Mouse (Mus musculus): ENCODE results near the gene Abca12. TPM values are rescaled to one million over a fixed set of nuclear protein-coding genes. Genes with fewer than 3 reads are reported as not detected.

Gene Abca12
- polyA plus RNA-seq, 1 experiment from 2014 or later: 8.3 TPM

GRCm38 (mm10) chr1:71239586-71239985, 175.1 kb downstream of the Abca12 start:
- Histone ChIP-seq H3K9me3 (ENCODE audit: control insufficient read depth, low read length) (no peaks in the 10 kb centered on the region), H3K4me2 (replicated peaks; ENCODE audit: low read depth) (no peak overlapping the region), H3K27ac (replicated peaks) (no peak overlapping the region), H3K4me1 (replicated peaks; ENCODE audit: control insufficient read depth, insufficient read depth) (no peaks in the 10 kb centered on the region), H3K36me3 (ENCODE audit: control insufficient read depth, insufficient read depth, low read length) (no peaks in the 10 kb centered on the region), H3K27me3 (ENCODE audit: control insufficient read depth, insufficient read depth, low read length) (no peaks in the 10 kb centered on the region), H3K4me3 (ENCODE audit: low read depth, low read length) (no peak overlapping the region), H3K9ac (ENCODE audit: low read length) (no peak overlapping the region)
- ATAC-seq (ENCODE audit: low FRiP score, low TSS enrichment) (no peak), DNase-seq (ENCODE audit: low spot score) (no peak)
- no peak for TF ChIP-seq EP300 (optimal IDR thresholded peaks at IDR 0.05)
- WGBS: 82% methylated on average over 4 of the region's 4 CpGs

- DNase-seq (ENCODE audit: low spot score) (no peak), ATAC-seq (ENCODE audit: low FRiP score, low TSS enrichment) (no peak)
- Histone ChIP-seq H3K9me3 (ENCODE audit: control insufficient read depth, low read length) (no peaks in the 10 kb centered on the region), H3K4me2 (replicated peaks; ENCODE audit: low read depth) (no peak overlapping the region), H3K27me3 (ENCODE audit: control insufficient read depth, insufficient read depth, low read length) (no peaks in the 10 kb centered on the region), H3K36me3 (ENCODE audit: control insufficient read depth, insufficient read depth, low read length) (no peaks in the 10 kb centered on the region), H3K4me3 (ENCODE audit: low read depth, low read length) (no peak overlapping the region), H3K4me1 (replicated peaks; ENCODE audit: control insufficient read depth, insufficient read depth) (no peaks in the 10 kb centered on the region), H3K9ac (ENCODE audit: low read length) (no peak overlapping the region), H3K27ac (replicated peaks) (no peak overlapping the region)
- no peak for TF ChIP-seq EP300 (optimal IDR thresholded peaks at IDR 0.05)
- no peak for TF ChIP-seq CTCF (IDR thresholded peaks at IDR 0.05; ENCODE audit: low read depth)
- WGBS: 87% methylated on average over 3 of the region's 3 CpGs
These were observed 179.4 kb downstream of the Abca12 start for GRCm38 (mm10) chr1:71235335-71235734.

GRCm38 (mm10) chr1:71231211-71231610, 183.5 kb downstream of the Abca12 start:
- H3K36me3 ChIP-seq (ENCODE audit: control insufficient read depth, insufficient read depth, low read length): no peaks in the 10 kb centered on the region
- no peak overlapping the region for H3K4me2 ChIP-seq (replicated peaks; ENCODE audit: low read depth)
- no peaks in the 10 kb centered on the region for H3K27me3 ChIP-seq (ENCODE audit: control insufficient read depth, insufficient read depth, low read length)
- DNase-seq (ENCODE audit: low spot score) (no peak), ATAC-seq (ENCODE audit: low FRiP score, low TSS enrichment) (no peak)
- WGBS: 77% methylated on average over 2 of the region's 2 CpGs
- no peaks in the 10 kb centered on the region for H3K9me3 ChIP-seq (ENCODE audit: control insufficient read depth, low read length)
- no peak overlapping the region for H3K4me3 ChIP-seq (ENCODE audit: low read depth, low read length)
- H3K9ac ChIP-seq (ENCODE audit: low read length): no peak overlapping the region
- H3K4me1 ChIP-seq (replicated peaks; ENCODE audit: control insufficient read depth, insufficient read depth): no peaks in the 10 kb centered on the region
- no peak overlapping the region for H3K27ac ChIP-seq (replicated peaks)
- TF ChIP-seq EP300 (optimal IDR thresholded peaks at IDR 0.05): no peak
- TF ChIP-seq CTCF (IDR thresholded peaks at IDR 0.05; ENCODE audit: low read depth): no peak

GRCm38 (mm10) chr1:71203581-71203980, 211.1 kb downstream of the Abca12 start:
- Histone ChIP-seq H3K4me3 (ENCODE audit: low read depth, low read length) (no peak overlapping the region), H3K27me3 (ENCODE audit: control insufficient read depth, insufficient read depth, low read length) (no peaks in the 10 kb centered on the region), H3K36me3 (ENCODE audit: control insufficient read depth, insufficient read depth, low read length) (no peaks in the 10 kb centered on the region), H3K4me1 (replicated peaks; ENCODE audit: control insufficient read depth, insufficient read depth) (no peaks in the 10 kb centered on the region), H3K9me3 (ENCODE audit: control insufficient read depth, low read length) (no peaks in the 10 kb centered on the region; the same call in 1 of the 2 replicates), H3K27ac (replicated peaks) (no peak overlapping the region), H3K9ac (ENCODE audit: low read length) (no peak overlapping the region), H3K4me2 (replicated peaks; ENCODE audit: low read depth) (no peak overlapping the region)
- no peak for TF ChIP-seq CTCF (IDR thresholded peaks at IDR 0.05; ENCODE audit: low read depth)
- TF ChIP-seq EP300 (optimal IDR thresholded peaks at IDR 0.05): no peak
- no peak for DNase-seq (ENCODE audit: low spot score)
- 36% methylated on average over 4 of the region's 4 CpGs for WGBS
- no peak for ATAC-seq (ENCODE audit: low FRiP score, low TSS enrichment)

- no peak overlapping the region for H3K4me3 ChIP-seq (ENCODE audit: low read depth, low read length)
- no peaks in the 10 kb centered on the region for H3K4me1 ChIP-seq (replicated peaks; ENCODE audit: control insufficient read depth, insufficient read depth)
- no peak overlapping the region for H3K27ac ChIP-seq (replicated peaks)
- H3K9me3 ChIP-seq (ENCODE audit: control insufficient read depth, low read length): no peaks in the 10 kb centered on the region; the same call in 1 of the 2 replicates
- no peaks in the 10 kb centered on the region for H3K27me3 ChIP-seq (ENCODE audit: control insufficient read depth, insufficient read depth, low read length)
- WGBS: 85% methylated on average over 6 of the region's 6 CpGs
- ATAC-seq (ENCODE audit: low FRiP score, low TSS enrichment): no peak
- no peak overlapping the region for H3K9ac ChIP-seq (ENCODE audit: low read length)
- no peaks in the 10 kb centered on the region for H3K36me3 ChIP-seq (ENCODE audit: control insufficient read depth, insufficient read depth, low read length)
- H3K4me2 ChIP-seq (replicated peaks; ENCODE audit: low read depth): no peak overlapping the region
- TF ChIP-seq CTCF (IDR thresholded peaks at IDR 0.05; ENCODE audit: low read depth) (no peak), EP300 (optimal IDR thresholded peaks at IDR 0.05) (no peak)
- no peak for DNase-seq (ENCODE audit: low spot score)
These were observed 218.5 kb downstream of the Abca12 start for GRCm38 (mm10) chr1:71196191-71196590.

- Histone ChIP-seq H3K4me2 (replicated peaks; ENCODE audit: low read depth) (no peak overlapping the region), H3K27me3 (ENCODE audit: control insufficient read depth, insufficient read depth, low read length) (no peaks in the 10 kb centered on the region), H3K9me3 (ENCODE audit: control insufficient read depth, low read length) (no peaks in the 10 kb centered on the region; the same call in 1 of the 2 replicates), H3K9ac (ENCODE audit: low read length) (no peak overlapping the region), H3K4me3 (ENCODE audit: low read depth, low read length) (no peak overlapping the region), H3K27ac (replicated peaks) (no peak overlapping the region), H3K36me3 (ENCODE audit: control insufficient read depth, insufficient read depth, low read length) (no peaks in the 10 kb centered on the region), H3K4me1 (replicated peaks; ENCODE audit: control insufficient read depth, insufficient read depth) (no peaks in the 10 kb centered on the region)
- 67% methylated on average over 4 of the region's 4 CpGs for WGBS
- no peak for ATAC-seq (ENCODE audit: low FRiP score, low TSS enrichment)
- TF ChIP-seq CTCF (IDR thresholded peaks at IDR 0.05; ENCODE audit: low read depth): no peak
- TF ChIP-seq EP300 (optimal IDR thresholded peaks at IDR 0.05): no peak
- no peak for DNase-seq (ENCODE audit: low spot score)
These were observed 219.4 kb downstream of the Abca12 start for GRCm38 (mm10) chr1:71195333-71195732.
